Mouse (Mus musculus) limb, embryonic 15.5 days (tissue): Measurements from ENCODE around the gene Gm6034. TPM values are rescaled to one million over a fixed set of nuclear protein-coding genes. Genes with fewer than 3 reads are reported as not detected.
"Not testable (repeated sequence)": the region's sequence is repeated elsewhere in the genome, so short reads cannot be mapped to it uniquely, and the experiment has no call there.

Experiments
- ATAC-seq: fragments of 200-750 bp; cut with Nextera tagmentation; 2 replicates; pipeline ENCODE4 v1.8.0; 2017; ENCODE audit warnings: low read depth, moderate TSS enrichment; ENCODE audit not compliant: insufficient number of reproducible peaks, low FRiP score, low TSS enrichment
- H3K27ac ChIP-seq: fragments of 300-500 bp; sonication (generic); 2 replicates; pipeline ENCODE4 v1.5.1; 2015; ENCODE audit warnings: moderate library complexity, mild to moderate bottlenecking, inconsistent platforms
- H3K27me3 ChIP-seq: fragments of 300-500 bp; sonication (generic); 2 replicates; pipeline ENCODE4 v1.6.1; 2015; ENCODE audit warnings: inconsistent platforms
- H3K36me3 ChIP-seq: fragments of 300-500 bp; sonication (generic); 2 replicates; pipeline ENCODE4 v1.6.1; 2015; ENCODE audit warnings: inconsistent platforms
- H3K4me1 ChIP-seq: fragments of 300-500 bp; sonication (generic); 2 replicates; pipeline ENCODE4 v1.6.1; 2015; ENCODE audit warnings: inconsistent platforms
- H3K4me2 ChIP-seq: fragments of 300-500 bp; sonication (generic); 2 replicates; pipeline ENCODE4 v1.6.1; 2015; ENCODE audit warnings: mild to moderate bottlenecking, inconsistent platforms
- H3K4me3 ChIP-seq: fragments of 300-500 bp; sonication (generic); 2 replicates; pipeline ENCODE4 v1.5.1; 2015; ENCODE audit warnings: mild to moderate bottlenecking, inconsistent platforms
- H3K9ac ChIP-seq: fragments of 300-500 bp; sonication (generic); 2 replicates; pipeline ENCODE4 v1.6.1; 2015; ENCODE audit warnings: inconsistent platforms
- H3K9me3 ChIP-seq: fragments of 300-500 bp; sonication (generic); 2 replicates; pipeline ENCODE4 v1.6.1; 2016; ENCODE audit warnings: inconsistent platforms
- WGBS: fragments of 180-500 bp; shearing (Covaris S2); methylation state at CpG from one replicate; pipeline ENCODE4 v1.1.7; 2015; 5-methylcytosine and 5-hydroxymethylcytosine counted together
- polyA plus RNA-seq: library from polyadenylated mRNA; unstranded; fragments of >200 nt; fragmentation: Nextera tagmentation; extraction: Ambion mirVana; gene quantifications from 2 replicates; pipeline ENCODE4 v1.2.1, GENCODE M21; 2015

The Gm6034 gene
- polyA plus RNA-seq, 1 experiment from 2014 or later, result not detected

DNA sequence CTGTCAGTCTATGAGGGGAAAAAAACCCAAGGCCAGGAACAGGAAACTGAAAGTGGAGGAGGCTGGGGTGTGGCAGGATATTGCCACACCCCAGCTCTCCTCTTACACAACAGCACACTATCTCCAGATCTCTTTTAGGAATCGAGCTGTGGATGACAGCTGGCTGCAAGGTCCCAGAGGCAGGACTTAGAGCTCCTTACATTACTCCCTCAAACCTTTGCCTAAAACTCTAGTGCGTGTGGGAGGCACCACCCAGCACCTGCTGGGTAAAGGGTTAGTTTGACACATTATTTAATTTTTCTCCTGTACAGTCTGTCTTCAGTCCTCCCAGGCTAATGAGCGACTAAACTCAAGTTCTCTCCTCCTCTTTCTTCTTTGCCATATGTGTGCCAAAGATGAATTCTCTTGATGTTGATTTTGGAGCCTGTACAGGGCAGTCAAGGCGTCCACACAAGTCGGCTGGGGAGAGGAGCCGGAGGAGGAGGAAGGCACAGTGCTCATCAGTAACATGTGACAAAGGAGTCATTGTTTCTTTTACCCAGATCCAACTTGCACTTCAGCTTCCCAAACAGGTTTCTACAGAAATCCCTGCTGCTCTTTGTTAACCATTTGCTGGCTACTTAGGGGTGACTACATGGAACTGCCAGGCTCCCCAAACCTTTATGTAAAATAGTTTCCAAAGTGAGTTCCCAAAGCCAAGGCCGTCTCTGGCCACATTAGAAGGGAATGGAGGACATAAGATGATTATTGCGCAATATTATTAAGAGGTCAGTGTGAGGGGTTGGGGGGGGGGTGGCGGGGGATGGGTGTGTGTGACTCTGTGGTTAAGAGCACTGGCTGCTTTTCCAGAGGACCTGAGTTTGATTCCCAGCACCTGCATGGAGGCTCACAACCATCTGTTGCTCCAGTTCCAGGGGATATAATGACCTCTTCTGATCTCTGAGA, 18.8 kb upstream of the Gm6034 start:
- H3K27me3 ChIP-seq, result no peaks in the 10 kb centered on the region
- no peak overlapping the region for H3K9ac ChIP-seq
- H3K9me3 ChIP-seq, result no peaks in the 10 kb centered on the region
- no peak for ATAC-seq
- 58% methylated on average over 9 of the region's 9 CpGs for WGBS
- H3K4me1 ChIP-seq, result peaks cover 10% of the 10 kb centered on the region
- no peaks in the 10 kb centered on the region for H3K36me3 ChIP-seq
- no peak overlapping the region for H3K4me3 ChIP-seq
- H3K4me2 ChIP-seq, result no peak overlapping the region
- peak overlapping the region; percentile 76 for H3K27ac ChIP-seq

DNA sequence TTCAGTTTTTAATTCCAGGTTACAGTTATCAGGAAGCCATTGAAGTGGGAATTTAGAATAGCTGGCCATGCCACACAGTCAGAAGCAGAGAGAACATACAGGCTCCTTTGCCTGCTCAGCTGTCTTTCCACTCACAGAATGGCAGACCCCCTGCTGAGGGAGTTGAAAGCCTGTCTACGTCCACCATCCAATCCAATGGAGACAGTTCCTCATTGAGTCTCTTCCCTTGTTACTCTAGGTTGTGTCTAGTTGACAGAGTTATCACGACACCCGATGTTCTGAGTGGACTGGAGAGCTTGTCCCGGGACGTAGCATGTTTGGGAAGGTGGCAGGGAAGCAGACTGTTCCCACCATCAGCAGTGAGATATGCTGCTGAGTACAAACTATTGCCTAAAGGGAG, 17.6 kb upstream of the Gm6034 start:
- no peaks in the 10 kb centered on the region for H3K9me3 ChIP-seq
- WGBS, result 73% methylated on average over 5 of the region's 5 CpGs
- no peak overlapping the region for H3K4me2 ChIP-seq
- peaks cover 10% of the 10 kb centered on the region for H3K4me1 ChIP-seq
- H3K9ac ChIP-seq, result no peak overlapping the region
- H3K27me3 ChIP-seq, result no peaks in the 10 kb centered on the region
- no peak overlapping the region for H3K4me3 ChIP-seq
- no peak overlapping the region for H3K27ac ChIP-seq
- no peaks in the 10 kb centered on the region for H3K36me3 ChIP-seq
- no peak for ATAC-seq

- H3K36me3 ChIP-seq, result no peaks in the 10 kb centered on the region
- H3K27ac ChIP-seq, result no peak overlapping the region
- 85% methylated on average over 4 of the region's 4 CpGs for WGBS
- no peak overlapping the region for H3K4me2 ChIP-seq
- no peaks in the 10 kb centered on the region for H3K9me3 ChIP-seq
- H3K4me1 ChIP-seq, result peaks cover 10% of the 10 kb centered on the region
- no peaks in the 10 kb centered on the region for H3K27me3 ChIP-seq
- ATAC-seq, result no peak
- no peak overlapping the region for H3K9ac ChIP-seq
- no peak overlapping the region for H3K4me3 ChIP-seq
Observed at GRCm38 (mm10) chr17:36025901-36026300, 16.9 kb upstream of the Gm6034 start.

- no peaks in the 10 kb centered on the region for H3K27me3 ChIP-seq
Observed at GRCm38 (mm10) chr17:36027663-36028062, 15.1 kb upstream of the Gm6034 start.

DNA sequence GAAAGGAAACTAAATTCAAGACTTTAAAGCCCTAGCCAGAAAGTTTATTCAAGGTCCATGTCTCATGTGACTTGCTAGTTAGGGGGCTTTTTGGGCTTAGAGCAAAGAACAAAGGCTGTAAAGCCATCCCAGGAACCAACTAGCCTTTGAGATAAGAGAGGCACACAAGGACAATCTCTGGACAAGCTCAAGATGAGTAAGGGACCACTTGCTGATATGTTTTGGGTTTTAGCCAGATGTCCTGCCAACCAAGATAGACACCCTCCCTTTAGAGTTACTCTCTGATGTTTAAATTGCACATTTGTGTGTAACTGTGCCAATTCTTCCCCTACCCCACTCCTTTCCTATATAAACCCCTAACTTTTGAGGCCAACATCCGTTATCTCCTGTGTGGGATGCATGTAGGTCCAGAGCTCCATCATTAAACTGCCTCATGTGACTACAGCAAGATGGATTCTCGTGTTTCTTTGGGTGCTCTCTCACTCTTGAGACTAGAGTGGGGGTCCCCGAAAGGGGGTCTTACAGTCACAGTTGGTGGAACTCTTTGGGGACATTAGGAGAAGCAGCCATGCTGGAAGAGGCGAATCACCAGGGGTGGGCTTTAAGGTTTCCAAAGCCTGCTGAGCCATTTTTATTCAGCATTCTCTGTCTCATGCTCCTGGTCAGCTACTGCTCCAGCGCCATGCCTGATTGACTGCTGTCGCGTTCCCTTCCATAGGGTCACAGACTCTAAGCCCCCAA, 13.7 kb upstream of the Gm6034 start:
- Histone ChIP-seq H3K36me3 (no peaks in the 10 kb centered on the region), H3K4me1 (peaks cover 14% of the 10 kb centered on the region; the same call in 1 of the 2 replicates), H3K27me3 (no peaks in the 10 kb centered on the region), H3K9me3 (no peaks in the 10 kb centered on the region), H3K4me3 (no peak overlapping the region), H3K9ac (no peak overlapping the region), H3K4me2 (no peak overlapping the region), H3K27ac (no peak overlapping the region)
- ATAC-seq, result no peak
- 86% methylated on average over 7 of the region's 7 CpGs for WGBS

More at GRCm38 (mm10) chr17:36027663-36028062, 15.1 kb upstream of the Gm6034 start:
- no peaks in the 10 kb centered on the region for H3K36me3 ChIP-seq
- ATAC-seq, result no peak
- H3K4me2 ChIP-seq, result no peak overlapping the region
- 86% methylated on average over 4 of the region's 4 CpGs for WGBS
- no peak overlapping the region for H3K9ac ChIP-seq
- H3K4me3 ChIP-seq, result no peak overlapping the region
- peaks cover 20% of the 10 kb centered on the region for H3K4me1 ChIP-seq
- no peak overlapping the region for H3K27ac ChIP-seq
- H3K9me3 ChIP-seq, result no peaks in the 10 kb centered on the region

- not testable (repeated sequence) for H3K9ac ChIP-seq, H3K4me3 ChIP-seq, H3K27me3 ChIP-seq, ATAC-seq, H3K4me2 ChIP-seq, H3K27ac ChIP-seq, H3K36me3 ChIP-seq, H3K9me3 ChIP-seq
- peaks cover 10% of the 10 kb centered on the region; the same call in 1 of the 2 replicates for H3K4me1 ChIP-seq
- 73% methylated on average over 4 of the region's 4 CpGs for WGBS
Observed at GRCm38 (mm10) chr17:36030046-36030702, 12.6 kb upstream of the Gm6034 start.

DNA sequence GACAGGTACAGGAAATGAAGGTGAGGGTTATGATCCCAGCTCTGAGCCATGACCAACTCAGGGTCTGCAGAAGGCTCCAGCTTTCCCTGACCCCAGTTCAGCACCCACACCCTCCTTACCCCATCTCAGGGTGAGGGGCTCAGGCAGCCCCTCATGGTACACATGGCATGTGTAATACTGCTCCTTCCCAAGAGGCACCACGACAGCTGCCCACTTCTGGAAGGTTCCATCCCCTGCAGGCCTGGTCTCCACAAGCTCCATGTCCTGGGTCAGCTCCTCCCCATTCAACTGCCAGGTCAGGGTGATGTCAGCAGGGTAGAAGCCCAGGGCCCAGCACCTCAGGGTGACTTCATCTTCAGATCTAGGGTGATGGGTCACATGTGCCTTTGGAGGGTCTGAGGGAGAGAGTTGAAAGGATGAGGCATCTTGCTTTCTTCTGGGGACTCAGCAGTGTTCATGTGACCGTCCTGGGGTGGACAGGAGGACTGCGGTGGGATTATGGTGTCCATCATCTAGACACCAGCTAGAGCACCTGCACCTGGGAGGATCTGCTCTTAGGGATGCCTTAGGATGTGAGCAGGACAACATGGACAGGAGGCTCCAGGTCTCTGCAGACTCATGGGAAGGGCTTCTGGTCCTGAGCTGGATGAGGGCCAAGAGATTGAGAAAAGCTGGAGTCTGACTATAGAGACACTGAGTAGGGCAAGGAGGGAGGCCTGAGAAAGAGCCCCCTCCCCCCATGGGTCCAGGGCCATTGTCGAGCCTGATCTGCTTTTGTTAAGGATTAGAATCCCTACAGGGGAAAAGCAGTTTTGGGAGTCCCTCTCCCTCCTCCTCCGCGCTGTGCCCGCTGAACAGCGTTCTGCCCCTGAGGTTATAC, 11.8 kb upstream of the Gm6034 start:
- not testable (repeated sequence) for ATAC-seq, H3K9ac ChIP-seq
- 38% methylated on average over 8 of the region's 8 CpGs for WGBS

DNA sequence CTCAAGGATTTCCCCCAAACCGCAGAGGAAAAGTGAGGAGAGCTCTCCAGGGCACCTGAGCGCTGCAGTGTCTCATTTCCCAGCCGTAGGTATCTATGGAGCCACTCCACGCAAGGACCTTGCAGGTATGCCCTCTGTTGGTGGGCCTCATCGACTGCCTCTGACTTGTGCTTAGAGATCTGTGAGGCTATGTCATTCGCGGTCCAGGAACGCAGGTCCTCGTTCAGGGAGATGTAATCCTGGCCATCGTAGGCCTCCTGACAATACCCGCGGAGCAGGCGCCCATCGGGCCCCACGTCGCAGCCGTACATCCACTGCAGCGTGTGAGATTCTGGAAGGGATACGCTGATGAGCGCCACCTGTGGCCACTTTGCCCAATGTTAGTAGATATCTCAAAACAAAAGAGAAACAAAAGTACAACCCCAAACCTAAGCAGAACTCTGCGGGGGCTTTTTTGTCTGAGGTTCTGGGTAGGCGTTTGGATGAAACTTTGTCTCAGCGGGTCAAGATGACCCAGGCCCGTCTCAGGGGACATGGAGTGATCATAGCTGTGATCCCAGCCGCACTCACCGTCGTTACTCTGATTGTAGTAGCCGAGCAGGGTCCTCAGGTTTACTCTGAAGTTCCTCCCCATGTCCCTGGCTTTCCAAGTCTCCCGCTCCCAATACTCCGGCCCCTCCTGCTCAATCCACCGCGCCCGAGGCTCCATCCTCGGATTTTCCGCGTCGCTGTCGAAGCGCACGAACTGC, 11.0 kb upstream of the Gm6034 start:
- not testable (repeated sequence) for H3K27me3 ChIP-seq, H3K27ac ChIP-seq, H3K9me3 ChIP-seq, H3K36me3 ChIP-seq
- 2% methylated on average over 40 of the region's 40 CpGs for WGBS
- H3K4me1 ChIP-seq, result peaks cover 10% of the 10 kb centered on the region; the same call in 1 of the 2 replicates
- peak overlapping the region; percentile 39; the same call in 1 of the 2 replicates for H3K9ac ChIP-seq
- H3K4me3 ChIP-seq, result peak overlapping the region; percentile 51
- H3K4me2 ChIP-seq, result peak overlapping the region; percentile 90
- 0 out of 2 replicates have a peak, but pooled peaks have one; percentile 30 for ATAC-seq

More for the DNA sequence above, 11.8 kb upstream of the Gm6034 start:
- not testable (repeated sequence) for H3K27ac ChIP-seq, H3K27me3 ChIP-seq, H3K36me3 ChIP-seq, H3K9me3 ChIP-seq
- Histone ChIP-seq H3K4me2 (peak overlapping the region; percentile 90), H3K4me3 (peak overlapping the region; percentile 51), H3K4me1 (peaks cover 10% of the 10 kb centered on the region; the same call in 1 of the 2 replicates)

DNA sequence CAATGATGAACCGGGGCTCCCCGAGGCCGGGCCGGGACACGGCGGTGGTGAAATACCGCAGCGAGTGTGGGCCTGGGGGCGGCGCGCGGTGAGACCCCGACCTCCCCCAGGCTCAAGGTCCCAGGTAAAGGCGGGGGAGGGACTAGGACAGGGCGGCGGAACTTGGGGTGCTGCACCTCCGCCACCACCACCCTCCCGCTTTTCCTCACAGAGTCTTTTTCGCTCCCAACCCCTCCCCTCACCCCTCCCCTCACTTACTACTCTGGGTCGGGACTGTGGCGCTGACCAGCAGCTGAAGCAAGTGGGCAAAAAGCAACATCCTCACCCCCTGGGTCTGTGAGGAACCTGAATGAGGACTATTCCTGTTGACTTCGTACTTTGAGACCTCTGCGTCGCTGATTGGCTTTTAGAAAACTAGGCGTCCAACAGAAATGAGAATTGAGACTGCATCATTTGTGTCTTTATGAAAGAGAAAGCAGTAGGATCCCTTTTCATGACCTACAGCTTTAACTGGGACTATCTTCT, 10.3 kb upstream of the Gm6034 start, which contains the start of gene H2-T23:
TSS of gene H2-T23 (minus strand) at position 505 of the 525 bp plus-strand sequence.
- ATAC-seq, result peak; percentile 45; the same call in 1 of the 2 replicates
- H3K4me2 ChIP-seq, result peak within 1 kb of the TSS; percentile 90
- not testable (repeated sequence) for H3K27ac ChIP-seq

GRCm38 (mm10) chr17:36034524-36034923, 8.2 kb upstream of the Gm6034 start:
- not testable (repeated sequence) for H3K4me2 ChIP-seq, ATAC-seq, H3K4me3 ChIP-seq, H3K27ac ChIP-seq, H3K9ac ChIP-seq, H3K36me3 ChIP-seq, H3K9me3 ChIP-seq, H3K27me3 ChIP-seq
- 54% methylated on average over 3 of the region's 3 CpGs for WGBS
- peaks cover 10% of the 10 kb centered on the region; the same call in 1 of the 2 replicates for H3K4me1 ChIP-seq

More for the DNA sequence above, 10.3 kb upstream of the Gm6034 start, which contains the start of gene H2-T23:
- WGBS, result under 1% methylated on average over 25 of the region's 25 CpGs
- not testable (repeated sequence) for H3K27me3 ChIP-seq, H3K9me3 ChIP-seq, H3K36me3 ChIP-seq
- peak within 1 kb of the TSS; percentile 39; the same call in 1 of the 2 replicates for H3K9ac ChIP-seq
- H3K4me3 ChIP-seq, result peak within 1 kb of the TSS; percentile 51
- H3K4me1 ChIP-seq, result peaks cover 10% of the 10 kb centered on the region; the same call in 1 of the 2 replicates
